Mouse (Mus musculus) cerebellum, adult 18-20 months (tissue): Measurements from ENCODE around the gene Cd207.

Experiments used
- DNase-seq, 2 experiments: peaks; one replicate each; pipeline ENCODE4 v3.0.0; 2021

The Cd207 gene

DNA sequence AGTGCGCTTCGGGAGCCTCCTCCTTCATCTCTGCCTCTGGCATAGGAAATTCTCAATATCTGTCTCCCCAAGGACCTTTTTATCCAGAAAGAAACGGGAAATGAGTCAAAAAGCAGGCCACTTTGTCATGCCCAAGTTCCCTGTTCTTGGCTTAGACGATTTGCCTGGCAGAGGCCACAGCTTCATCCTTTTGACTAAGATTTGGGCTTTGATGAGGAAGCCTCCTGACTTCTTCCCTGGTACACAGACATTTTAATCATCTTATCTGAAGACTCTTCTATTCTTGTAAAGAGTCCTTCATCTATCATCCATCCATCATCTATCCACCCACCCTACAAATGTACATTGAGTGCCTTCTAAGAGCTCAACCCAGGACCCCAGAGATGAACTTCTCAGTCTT is at the start of gene Cd207:
Gene Cd207, minus strand, starts transcription at position 101 of the 400 bp plus-strand sequence.
- no peak for DNase-seq

DNA sequence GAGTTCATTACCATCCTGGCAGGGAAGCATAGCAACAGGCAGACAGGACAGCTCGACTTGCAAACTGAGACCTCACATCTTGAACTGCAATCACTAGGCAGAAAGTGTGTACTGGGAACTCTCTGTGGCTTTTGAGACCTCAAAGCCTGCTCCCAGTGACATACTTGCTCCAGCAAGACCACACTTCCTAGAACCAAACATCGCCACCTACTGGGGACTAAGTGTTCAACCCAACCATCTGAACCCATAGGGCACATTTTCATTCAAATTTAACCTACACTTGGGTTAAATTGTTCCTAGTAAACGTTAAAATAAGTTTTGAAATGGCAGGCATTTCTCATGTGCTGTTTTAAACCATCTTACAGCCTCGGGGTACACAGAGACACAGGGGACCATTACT is 49.5 kb upstream of the Cd207 start:
- DNase-seq, result no peak

DNA sequence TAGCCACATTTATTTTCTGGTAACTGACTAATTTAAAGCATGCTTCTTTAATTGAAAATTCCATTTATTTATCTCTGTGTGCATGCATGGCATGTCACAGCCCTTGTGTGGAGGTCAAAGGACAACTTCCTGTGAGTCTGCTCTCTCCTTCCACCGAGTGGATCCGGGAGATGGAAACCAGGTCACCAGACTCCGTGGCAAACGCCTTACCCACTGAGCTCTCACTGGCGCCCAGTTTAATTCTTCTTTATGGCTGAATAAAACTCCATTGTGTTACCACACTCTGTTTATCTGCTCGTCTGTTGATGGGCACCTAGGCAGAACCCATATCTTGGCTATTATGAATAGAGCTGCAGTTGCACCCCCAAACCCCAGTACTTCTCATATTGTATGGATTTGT is 44.9 kb upstream of the Cd207 start:
- no peak for DNase-seq

DNA sequence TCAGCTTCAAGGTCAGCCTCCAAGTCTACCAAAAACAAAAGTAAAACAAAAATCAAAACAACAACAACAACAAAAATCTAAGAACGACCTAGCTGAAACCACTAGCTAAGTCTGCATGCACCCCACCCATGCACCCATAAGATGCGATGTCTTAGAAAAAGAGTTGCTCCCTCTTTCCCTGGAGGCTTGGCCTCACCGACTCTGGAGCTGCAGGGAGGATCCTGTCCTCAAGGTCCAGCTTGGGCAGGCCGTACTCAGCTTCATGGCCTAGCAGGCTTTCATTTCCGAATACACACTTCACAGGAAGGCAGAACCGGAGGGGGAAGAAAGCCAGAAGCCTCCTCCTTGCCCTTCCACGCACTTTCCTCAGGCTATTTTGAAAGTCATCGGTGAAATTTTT is 39.4 kb upstream of the Cd207 start:
- DNase-seq, result no peak

DNA sequence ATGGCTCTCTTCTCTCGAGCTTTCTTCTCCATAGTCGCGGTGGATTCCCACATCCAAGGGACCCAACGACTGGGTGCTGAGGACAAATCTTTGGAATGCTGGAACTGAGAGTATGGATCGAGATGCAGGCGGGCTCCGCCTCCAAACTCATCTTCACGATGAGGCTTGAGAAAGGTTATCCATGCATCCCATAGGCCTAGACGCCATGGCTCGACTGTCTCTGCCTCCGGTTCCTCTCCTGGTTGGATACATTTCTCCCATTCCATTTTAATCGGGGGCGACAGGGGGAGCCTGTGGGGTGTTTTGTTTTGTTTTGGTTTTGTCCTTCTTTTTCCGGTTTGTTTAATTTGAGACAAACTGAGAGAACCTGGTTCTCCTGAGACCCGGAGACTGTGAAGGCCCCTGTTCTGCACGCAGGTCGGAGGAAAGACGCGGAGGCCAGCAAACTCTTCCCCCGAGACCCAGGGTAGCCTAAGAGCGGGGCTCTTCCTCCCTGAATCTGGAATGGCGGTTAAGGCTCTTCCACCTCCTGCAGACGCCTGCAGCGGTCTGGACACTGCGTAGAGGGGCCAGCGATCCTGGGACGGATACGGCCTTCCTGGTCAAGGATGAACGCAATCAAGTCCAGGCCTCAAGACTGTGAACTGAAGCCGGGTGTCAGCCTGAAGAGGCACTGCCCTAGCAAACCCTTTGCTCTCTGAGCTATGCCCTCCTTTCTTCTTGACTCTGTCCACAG is 38.0 kb upstream of the Cd207 start:
- no peak for DNase-seq

DNA sequence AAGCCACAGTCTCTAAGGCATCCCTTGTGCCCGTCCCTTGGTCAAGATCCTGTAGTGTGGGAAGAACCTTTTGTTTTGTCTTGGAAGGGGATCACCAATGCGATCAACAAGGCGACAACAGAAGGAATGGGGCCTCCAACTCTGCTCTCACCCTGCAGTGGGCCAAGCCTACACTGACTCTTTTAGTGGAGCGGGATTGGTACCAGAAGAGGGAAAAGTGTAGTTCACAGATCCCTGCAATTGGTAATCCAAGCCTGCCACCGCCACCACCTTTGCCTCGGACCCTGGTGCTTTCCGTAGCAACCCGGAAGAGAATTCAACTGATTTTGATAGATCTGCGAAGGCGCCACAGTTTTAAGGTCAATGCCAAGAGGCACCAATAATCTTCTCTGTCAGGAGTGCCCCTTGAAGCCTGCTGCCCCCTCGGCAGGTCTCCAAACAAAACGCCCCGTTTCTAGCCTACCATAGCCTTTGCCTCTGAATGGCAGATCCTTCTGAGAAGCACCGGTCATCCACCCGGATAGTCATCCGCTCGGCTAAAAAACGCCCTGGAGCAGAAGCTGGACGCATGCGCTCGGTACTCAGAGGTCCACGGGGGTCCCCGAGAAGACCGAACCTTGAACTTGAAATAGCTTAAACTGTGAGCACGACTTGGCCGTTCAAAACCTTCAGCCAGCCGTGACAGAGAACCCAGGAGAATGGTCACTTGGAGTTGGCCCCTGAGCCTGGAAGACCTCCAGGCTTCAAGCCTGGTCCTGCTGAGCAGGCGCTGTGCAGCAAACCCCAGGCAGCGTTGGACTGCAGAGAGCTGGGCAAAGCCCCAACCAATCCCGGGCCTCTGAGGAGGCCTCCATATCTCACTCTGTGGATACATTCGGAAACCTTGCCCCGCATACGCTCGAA is 36.8 kb upstream of the Cd207 start:
- DNase-seq, result no peak

DNA sequence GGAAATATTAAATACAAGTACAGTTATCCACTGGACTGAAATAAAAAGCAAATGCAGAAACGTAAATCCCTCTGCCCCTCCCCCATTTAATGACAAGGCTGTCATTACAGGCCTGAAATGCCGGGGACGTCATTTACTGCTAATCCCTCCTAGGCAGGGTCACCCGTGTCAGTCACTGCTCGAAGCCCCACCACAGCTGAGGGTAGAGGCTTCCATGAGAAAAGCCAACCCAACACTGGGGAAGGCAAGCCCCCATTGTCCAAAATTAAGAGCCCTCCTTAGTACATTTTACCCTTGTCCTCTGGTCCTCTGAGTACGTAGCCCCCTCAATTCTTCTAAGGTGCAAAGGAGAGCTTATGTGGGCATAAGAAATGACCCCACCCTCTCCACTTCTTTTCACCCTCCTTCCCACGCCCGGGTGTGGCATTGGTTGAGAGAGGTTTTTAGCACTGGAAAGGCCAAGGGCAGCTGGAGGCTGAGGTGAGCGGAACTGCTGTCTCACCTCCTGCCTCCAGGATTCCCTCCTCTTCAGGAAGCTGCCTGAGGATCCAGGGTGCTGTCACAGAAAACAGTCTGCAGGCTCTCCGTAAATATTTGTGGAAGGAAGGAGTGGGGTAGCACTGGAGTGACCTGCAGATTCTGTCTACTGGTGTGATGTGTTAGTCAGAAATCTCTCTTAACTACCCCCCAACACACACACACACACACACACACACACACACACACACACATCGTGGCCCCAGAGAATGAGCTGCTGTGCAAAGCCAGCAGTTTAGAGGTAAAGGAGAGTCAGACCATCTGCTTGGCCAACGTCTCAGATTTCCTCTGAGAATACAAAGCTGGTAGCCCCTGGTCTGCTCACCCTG is 35.8 kb upstream of the Cd207 start:
- no peak for DNase-seq

DNA sequence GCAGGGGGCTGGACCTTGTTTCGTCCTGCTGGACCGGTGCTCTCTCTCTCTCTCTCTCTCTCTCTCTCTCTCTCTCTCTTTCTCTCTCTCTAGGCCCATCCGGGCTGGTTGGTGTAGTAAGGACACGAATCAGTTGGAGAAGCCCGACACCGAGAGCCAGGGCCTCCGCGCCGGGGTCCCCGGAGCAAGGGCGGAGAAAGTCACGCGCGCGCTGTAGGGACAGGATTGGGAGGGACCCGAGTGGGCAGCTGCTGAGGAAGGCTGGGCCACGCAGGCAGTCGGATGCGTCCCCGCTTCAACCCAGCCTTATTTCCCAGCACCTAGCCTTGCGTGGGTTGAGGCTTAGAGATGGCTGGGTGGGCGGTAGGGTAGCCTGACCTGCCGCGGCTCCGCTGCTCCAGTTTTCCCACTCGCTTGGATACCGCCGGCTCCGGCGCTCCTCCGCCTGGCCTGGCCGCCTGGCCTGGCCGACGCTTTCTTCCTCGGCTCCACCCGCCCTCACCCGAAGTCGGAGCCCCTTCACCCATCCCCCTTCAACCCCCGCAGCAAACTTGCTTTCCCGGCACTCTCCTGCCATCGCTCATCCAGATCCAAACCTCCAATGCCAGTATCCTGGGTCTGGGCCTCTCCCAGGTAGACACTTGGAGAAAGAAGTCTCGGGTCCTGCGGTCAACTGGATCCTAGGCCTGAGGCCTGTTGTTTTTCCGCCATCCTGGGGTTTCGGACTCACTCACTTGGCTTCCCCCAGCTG is 34.2 kb upstream of the Cd207 start:
- DNase-seq, result no peak

DNA sequence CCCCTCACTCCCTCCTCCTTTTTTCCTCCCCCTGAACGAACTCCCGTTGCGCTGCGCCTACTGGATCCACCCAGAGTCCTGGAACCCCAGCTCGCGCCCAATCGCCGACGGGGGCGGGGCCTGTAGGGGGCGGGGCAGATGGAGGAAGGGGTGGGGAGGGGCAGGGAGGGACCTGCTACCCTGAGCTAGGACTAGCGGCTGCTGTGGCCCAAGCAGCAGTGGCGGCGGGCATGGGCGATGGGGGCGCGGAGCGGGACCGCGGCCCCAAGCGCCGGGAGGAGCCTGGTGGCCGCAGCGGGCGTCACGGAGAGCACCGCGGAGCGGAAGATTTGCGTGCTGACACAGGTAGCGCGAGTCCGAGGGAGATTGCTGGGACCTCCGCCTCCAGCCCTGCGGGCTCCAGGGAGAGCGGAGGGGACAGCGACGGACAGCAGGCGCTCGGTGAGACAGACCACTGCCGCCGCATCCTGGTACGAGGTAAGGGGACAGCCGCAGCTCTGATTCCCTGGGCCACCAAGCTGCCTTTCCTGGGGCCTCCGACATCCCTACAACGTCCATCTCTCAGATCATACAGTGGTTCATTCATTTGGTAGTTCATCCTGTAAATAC is 33.5 kb upstream of the Cd207 start, which contains the start of gene Vax2:
Gene Vax2, plus strand, starts transcription at position 198 of the 609 bp plus-strand sequence.
- no peak for DNase-seq

DNA sequence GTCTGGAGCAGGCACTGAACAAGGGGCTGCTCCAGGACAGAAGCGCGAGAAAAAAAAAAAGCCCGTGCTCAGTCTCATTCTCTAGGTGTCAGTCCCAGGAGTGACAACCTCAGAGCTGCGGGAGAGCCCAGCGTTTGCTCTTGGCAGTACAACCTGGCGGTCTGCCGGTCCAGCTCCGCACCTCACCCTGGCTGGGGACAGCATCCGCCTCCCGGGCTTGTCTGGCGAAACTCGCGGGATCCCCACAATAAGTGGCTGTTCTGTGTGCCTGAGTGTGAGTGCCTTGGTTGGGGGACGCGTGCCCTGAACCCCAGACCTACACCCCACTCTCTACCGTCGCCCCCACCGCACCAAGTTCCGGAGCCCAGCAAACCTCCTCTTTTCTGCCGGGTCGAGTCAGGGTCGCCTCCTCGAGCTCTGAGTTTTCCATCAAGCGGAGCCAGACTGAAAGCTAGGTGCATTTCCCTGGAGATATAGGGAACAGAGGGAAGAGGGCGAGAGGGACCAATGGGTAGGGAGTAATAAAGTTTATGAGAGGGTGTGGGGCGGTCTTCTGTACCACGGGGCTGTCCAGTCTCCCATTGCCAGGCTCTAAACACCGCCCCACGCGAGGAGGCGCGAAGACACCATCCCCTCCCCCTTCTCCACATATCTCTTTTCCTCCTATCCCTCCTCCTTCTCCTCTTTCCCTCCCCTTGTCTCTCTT is 32.9 kb upstream of the Cd207 start:
- no peak for DNase-seq

DNA sequence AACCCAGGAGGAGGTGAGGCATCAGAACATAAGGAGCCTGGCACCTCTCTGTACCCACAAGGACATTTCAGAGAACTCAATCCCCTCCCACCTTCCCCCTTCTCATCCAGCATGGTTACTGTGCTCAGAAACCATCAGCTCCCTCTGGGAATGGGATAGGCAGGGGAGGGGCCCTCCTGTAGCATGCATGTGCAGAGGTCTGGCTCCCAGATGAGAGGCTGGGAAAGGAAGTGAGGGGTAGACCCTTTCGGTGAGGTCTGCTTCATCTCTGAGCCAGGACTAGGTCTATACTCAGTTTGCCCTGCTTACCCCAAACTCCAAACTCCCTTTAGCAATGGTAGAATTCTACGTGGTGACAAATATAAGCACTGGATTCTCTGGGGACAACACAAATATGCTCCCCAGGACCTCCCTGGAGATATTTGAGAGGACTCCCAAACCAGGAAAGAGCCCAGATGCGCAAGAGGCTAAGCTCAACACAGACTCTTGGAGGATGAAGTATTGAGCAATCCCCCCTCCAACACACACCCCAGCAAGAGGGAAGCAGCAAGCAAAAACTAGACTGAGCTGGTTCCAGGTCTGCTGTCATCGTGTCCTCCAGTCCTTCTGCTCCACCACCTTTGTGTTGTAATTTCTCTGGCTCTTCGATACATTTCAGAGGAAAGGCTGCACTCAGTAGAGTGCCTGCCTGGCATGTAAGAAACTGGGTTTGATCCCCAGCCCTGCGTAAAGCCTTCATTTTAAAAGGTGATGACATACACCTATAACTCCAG is 30.3 kb upstream of the Cd207 start:
- DNase-seq, result no peak

DNA sequence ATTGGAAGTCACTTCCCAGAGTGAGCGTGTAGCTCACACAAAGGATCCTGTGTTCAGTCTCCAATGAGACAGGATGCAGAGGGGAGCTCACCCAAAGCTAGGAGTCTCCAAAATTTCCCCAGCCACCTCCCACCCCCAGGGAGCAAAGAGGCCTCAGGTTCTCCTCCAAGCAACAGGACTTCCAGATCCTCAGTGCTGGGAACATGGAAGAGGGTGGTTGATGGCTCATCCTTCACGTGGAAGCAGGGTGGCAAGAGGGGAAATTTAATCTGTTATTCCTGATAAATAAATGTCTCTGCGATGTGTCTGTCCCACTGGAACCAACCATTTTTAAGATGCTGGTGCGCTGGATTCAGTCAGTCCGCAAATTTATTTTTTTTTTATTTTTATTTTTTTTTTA is 27.0 kb upstream of the Cd207 start:
- no peak for DNase-seq

DNA sequence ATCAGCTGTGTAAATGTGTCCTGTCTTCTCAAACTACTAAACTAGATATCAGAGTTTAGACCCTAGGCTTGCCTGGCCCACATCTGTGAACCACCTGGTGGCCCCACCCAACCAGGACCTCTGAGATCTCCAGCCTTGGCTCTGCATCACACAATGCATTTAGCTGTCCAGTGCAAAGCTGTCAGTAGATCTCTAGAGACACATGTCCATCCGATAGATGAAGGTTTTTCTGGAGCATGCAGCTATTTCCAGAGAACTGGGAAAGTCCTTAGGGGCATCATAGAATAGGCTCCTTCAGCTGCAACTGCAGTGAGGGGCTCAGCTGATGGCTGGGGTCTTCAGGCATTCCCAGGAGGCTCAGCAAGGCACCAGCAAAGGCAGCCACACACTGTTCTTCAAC is 26.6 kb upstream of the Cd207 start:
- DNase-seq, result no peak

DNA sequence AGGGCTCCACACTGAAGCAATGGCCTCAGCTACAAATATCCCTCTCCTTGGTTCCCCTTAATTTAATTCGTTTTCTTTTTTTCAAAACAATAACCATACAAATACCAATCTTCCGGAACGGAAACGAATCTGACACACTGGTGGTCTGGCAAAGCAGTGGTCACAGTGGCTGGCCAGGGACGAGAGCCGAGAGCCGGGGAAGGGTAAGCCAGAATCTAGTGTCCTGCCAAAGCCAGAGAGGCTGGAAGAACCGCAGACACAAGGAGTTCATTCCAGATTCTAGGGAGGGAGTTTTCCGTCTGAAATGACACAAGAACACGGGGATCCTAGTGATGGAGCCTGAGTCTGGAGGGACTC is 26.0 kb upstream of the Cd207 start:
- no peak for DNase-seq

DNA sequence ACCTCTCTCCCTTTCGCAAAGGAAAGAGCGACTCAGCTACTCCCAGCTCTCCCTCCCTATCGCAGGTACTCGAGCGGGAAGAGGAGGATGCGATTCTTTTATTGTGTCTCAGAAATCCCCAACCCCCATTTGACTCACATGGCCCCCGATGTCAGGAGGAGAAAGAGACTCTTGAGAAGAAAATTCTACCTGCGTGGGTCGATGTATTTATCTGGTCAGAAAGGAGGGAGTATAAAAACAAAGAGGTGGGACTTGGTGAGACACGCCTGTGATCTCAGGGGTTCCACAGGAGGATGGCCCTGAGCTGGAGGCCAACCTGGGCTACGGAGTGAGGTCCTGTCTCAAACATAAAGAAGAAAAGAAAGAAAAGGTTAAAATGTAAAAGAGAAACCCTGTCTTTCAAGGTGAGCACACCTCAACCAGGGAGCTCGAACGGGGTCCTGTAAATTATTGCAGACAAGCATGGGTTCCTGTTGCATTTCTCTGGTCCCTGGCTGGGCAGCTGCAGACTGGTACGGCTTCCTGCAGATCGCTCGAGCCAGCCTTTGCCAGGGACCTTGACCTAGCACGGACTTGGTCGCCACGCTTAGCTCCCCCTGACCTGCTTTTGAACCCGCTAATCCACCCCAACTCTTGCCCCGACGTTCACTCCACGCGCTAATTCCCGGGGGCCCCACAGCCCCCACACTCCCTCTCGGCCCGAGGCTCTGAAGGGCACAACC is 25.5 kb upstream of the Cd207 start:
- no peak for DNase-seq

DNA sequence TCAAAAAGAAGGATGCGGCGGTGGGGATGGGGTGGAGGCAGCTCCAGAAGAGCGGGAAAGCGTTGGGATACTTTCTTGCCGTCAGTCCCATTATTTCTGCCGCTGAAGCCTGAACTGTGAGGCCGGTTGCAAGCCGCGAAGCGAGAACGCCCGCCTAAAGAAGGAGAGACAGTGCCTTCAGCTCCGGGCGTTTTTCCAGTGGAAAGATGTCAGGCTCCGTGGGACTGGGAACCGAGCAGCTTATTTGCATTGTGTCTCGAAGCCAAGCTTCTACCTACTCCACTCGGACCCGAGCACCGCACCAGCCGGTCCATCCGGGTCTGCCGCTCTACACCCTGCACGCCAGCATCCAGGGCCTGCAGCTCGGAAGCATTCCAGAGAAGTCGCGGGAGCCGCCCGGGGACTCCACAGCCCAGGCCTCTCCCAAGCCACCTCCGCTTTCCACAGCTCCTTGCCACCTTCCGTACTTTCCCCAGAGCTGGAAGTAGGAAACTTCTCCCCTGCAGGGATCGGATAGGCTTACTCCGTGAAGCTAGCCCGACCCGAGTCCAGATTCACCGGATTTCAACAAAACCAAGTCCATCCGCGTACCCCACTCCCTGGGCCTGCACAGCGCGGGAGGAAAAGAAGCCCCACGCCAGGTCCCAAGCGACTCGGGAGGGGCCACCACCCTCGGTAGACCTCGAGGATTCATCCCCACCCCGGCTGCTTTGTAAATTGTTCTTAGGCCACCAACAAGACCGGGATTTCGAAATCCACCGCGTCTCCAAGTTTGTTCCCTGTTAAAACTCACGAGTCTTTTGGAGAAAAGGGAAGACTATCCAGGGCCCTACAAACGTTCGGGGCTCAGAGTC is 24.7 kb upstream of the Cd207 start:
- no peak for DNase-seq

DNA sequence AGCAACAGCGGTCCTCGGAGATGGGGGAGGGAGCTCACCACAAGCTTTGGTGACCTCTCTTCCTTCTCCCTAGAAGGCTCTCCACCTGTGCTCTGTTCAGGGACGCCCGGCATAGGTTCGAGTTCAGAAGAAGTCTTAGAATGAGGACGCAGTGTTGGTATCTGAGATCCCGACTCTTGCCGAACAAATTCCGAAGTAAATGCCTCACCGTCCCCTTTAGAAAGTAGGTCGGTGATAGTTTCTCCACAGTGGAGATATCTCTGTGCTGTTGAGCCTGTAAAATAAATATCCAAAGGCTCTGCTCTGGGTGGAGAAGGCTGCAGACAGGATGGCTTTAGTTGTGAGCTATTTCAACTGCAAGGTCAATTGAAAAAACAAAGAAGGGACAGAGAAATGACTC is 23.3 kb upstream of the Cd207 start:
- no peak for DNase-seq

DNA sequence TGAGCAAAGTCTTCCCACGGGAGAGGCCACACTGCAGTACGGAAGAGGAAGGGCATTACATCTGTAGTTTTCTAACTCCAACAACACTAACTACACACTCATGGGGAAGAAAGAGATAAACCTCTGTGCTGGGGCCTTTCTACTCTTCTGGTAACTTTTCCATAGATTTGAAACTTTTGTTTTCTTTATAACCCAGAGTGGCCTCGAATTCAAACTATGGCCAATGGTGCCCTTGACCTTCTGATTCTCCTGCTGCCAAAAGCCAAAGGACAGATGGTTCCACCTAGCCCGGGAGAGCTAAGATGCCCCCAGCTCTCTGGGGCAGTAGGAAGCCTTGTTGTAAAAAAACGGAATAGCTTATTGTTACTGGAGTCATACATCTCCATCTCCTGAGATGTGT is 22.3 kb upstream of the Cd207 start:
- DNase-seq, result no peak

DNA sequence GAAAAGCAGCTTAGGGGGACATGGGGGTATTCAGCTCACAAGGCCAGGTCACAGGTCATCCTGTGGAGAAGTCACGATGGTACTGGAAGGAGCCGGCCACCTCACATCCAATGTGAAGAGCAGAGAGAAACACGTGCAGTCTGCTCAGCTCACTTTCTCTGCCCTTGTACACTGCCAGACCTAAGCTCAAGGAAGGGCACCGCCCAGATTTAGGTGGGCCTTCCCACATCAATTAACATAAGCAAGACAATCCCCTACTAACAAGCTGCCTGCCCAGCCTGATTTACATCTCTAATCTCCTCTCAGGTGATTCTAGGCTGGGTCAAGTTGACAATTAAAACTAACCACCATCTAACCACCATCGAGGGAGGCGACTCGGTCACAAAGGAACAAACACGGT is 20.3 kb upstream of the Cd207 start:
- DNase-seq, result no peak
